11 mouse cellular contexts compared by ENCODE assay signal in genomic region chr3:51705220-51705619, GRCm38 (mm10). TPM values are rescaled to one million over a fixed set of nuclear protein-coding genes. Genes with fewer than 3 reads are reported as not detected.
A peak's percentile ranks its signal among the peaks of the same experiment; 100 is the strongest.
DNase-seq lines count a peak whose midpoint lies in the region; ATAC-seq and TF ChIP-seq lines count a peak whose summit lies in the region.
"Had no signal": no experiment of that assay in that cellular context is flagged by ENCODE, and none has a peak within 500 bp of the region (broad histone marks: within the 10 kb centered on the region; RNA-seq: fewer than 3 reads in every experiment).

No protein-coding gene starts in this region.

- no peak for DNase-seq in cerebellum, adult 2 months
- no peak for DNase-seq in cerebellum, adult 18-20 months
- DNase-seq in lung, embryonic 14.5 days: no peak
- DNase-seq in lung, postnatal 25 days (ENCODE audit: low spot score): no peak
- peak; percentile 32 for DNase-seq in c-Kit-positive CD71-positive TER-119-negative erythroid progenitor cells, embryonic 14.5 days (ENCODE audit: low read depth)
- peak; percentile 32 for DNase-seq in thymus, postnatal 25 days
- DNase-seq in T-cell, adult 2 months (ENCODE audit: low spot score): no peak
- no peak for DNase-seq in cerebellum, adult 9-10 months
- DNase-seq: right cerebral cortex, postnatal 4 days had no signal

- peaks cover 32% of the 10 kb centered on the region for H3K4me1 ChIP-seq in cerebellum, adult 2 months (ENCODE audit: control insufficient read depth, insufficient read depth, low read length)
- peaks cover 26% of the 10 kb centered on the region for H3K4me1 ChIP-seq in lung, embryonic 14.5 days (ENCODE audit: insufficient read depth)

- no peaks in the 10 kb centered on the region for H3K27me3 ChIP-seq in cerebellum, adult 2 months (ENCODE audit: control insufficient read depth, insufficient read depth, low read length)
- H3K27me3 ChIP-seq in lung, embryonic 14.5 days (ENCODE audit: insufficient read depth, low read length): no peaks in the 10 kb centered on the region

- 89% methylated on average over 7 of the region's 7 CpGs for WGBS in cerebellum, adult 2 months
- WGBS in lung, embryonic 14.5 days: 83% methylated on average over 7 of the region's 7 CpGs

- H3K4me3 ChIP-seq in cerebellum, adult 2 months (replicated peaks; ENCODE audit: insufficient read depth, low read depth, low read length): no peak overlapping the region
- no peak overlapping the region for H3K4me3 ChIP-seq in lung, embryonic 14.5 days (ENCODE audit: low read depth, low read length)

- H3K9ac ChIP-seq in lung, embryonic 14.5 days: no peak overlapping the region

- no peak overlapping the region for H3K27ac ChIP-seq in cerebellum, adult 2 months (ENCODE audit: insufficient read depth, low read length)
- no peak overlapping the region for H3K27ac ChIP-seq in lung, embryonic 14.5 days (ENCODE audit: low read depth)
- H3K27ac ChIP-seq: macrophage had no signal

- no peaks in the 10 kb centered on the region for H3K36me3 ChIP-seq in lung, embryonic 14.5 days (ENCODE audit: insufficient read depth)

- peaks cover 3% of the 10 kb centered on the region; the same call in 1 of the 2 replicates for H3K9me3 ChIP-seq in lung, embryonic 14.5 days (ENCODE audit: low read depth, low read length)

- ATAC-seq in lung, embryonic 14.5 days (ENCODE audit: insufficient read depth): no peak
- ATAC-seq: inflammation-experienced regulatory T-cells, adult 6 months had no signal

- peak; percentile 53 for TF ChIP-seq CTCF in cerebellum, adult 2 months (IDR thresholded peaks at IDR 0.05; ENCODE audit: borderline replicate concordance, insufficient read depth, low read depth, low read length)
- TF ChIP-seq CTCF in lung, embryonic 14.5 days (IDR thresholded peaks at IDR 0.05; ENCODE audit: low read depth): peak; percentile 62

- no peak for TF ChIP-seq POLR2A in cerebellum, adult 2 months (IDR thresholded peaks at IDR 0.05; ENCODE audit: borderline replicate concordance, insufficient read depth, low read length)

- no peak overlapping the region for H3K4me2 ChIP-seq in lung, embryonic 14.5 days

RNA-seq across cellular contexts. Expression of gene Mgst2, which starts 45.1 kb away (rescaled TPM):
- polyA plus RNA-seq in cerebellum, adult 2 months (2012; rRNA removed): 0.17 and 0.34 TPM in 2 replicates
- 1.8 and 1.9 TPM in 2 replicates for polyA plus RNA-seq in lung, embryonic 14.5 days (2014; fragmentation: Nextera tagmentation; extraction: Ambion mirVana)

Comparison
In these comparisons a context has a peak if more than half of its experiments do, and no peak if none do; other contexts are left out.
1. DNase-seq: peak in c-Kit-positive CD71-positive TER-119-negative erythroid progenitor cells, embryonic 14.5 days (single experiment) and thymus, postnatal 25 days (single experiment); none in cerebellum, adult 2 months (0 of 2), cerebellum, adult 18-20 months (0 of 2), lung, embryonic 14.5 days (single experiment), lung, postnatal 25 days (single experiment), T-cell, adult 2 months (single experiment) and cerebellum, adult 9-10 months (single experiment).